Mouse (Mus musculus) embryonic facial prominence, embryonic 10.5 days (tissue): ENCODE measurements around the gene Itprid2. TPM values are rescaled to one million over a fixed set of nuclear protein-coding genes. Genes with fewer than 3 reads are reported as not detected.

Source experiments
- DNase-seq: peaks from one replicate; pipeline ENCODE4 v3.0.0-alpha.2; 2017; ENCODE audit warnings: low spot score
- H3K27ac ChIP-seq: fragments of 300-500 bp; sonication (generic); replicated peaks from 2 replicates; pipeline ENCODE4 v1.5.1; 2016; ENCODE audit warnings: mild to moderate bottlenecking
- H3K27me3 ChIP-seq: fragments of 300-500 bp; sonication (generic); replicated peaks from 2 replicates; pipeline ENCODE4 v1.6.1; 2016; ENCODE audit warnings: low read depth, mild to moderate bottlenecking; ENCODE audit not compliant: poor library complexity, severe bottlenecking
- H3K36me3 ChIP-seq: fragments of 300-500 bp; sonication (generic); replicated peaks from 2 replicates; pipeline ENCODE4 v1.6.1; 2016; ENCODE audit warnings: mild to moderate bottlenecking, moderate library complexity
- H3K4me1 ChIP-seq: fragments of 300-500 bp; sonication (generic); 2 replicates; pipeline ENCODE4 v1.6.1; 2016
- H3K4me3 ChIP-seq: fragments of 300-500 bp; sonication (generic); 2 replicates; pipeline ENCODE4 v1.5.1; 2016; ENCODE audit warnings: mild to moderate bottlenecking, moderate library complexity
- H3K9me3 ChIP-seq: fragments of 300-500 bp; sonication (generic); 2 replicates; pipeline ENCODE4 v1.6.1; 2016; ENCODE audit warnings: mild to moderate bottlenecking
- WGBS: fragments of 180-500 bp; shearing (Covaris S2); methylation state at CpG from one replicate; pipeline ENCODE4 v1.1.7; 2016; 5-methylcytosine and 5-hydroxymethylcytosine counted together
- polyA plus RNA-seq: library from polyadenylated mRNA; unstranded; fragments of >200 nt; fragmentation: Nextera tagmentation; extraction: Ambion mirVana; gene quantifications from 2 replicates; pipeline ENCODE4 v1.2.1, GENCODE M21; 2016

The Itprid2 gene
- polyA plus RNA-seq, 1 experiment from 2014 or later = 6.6 TPM

DNA sequence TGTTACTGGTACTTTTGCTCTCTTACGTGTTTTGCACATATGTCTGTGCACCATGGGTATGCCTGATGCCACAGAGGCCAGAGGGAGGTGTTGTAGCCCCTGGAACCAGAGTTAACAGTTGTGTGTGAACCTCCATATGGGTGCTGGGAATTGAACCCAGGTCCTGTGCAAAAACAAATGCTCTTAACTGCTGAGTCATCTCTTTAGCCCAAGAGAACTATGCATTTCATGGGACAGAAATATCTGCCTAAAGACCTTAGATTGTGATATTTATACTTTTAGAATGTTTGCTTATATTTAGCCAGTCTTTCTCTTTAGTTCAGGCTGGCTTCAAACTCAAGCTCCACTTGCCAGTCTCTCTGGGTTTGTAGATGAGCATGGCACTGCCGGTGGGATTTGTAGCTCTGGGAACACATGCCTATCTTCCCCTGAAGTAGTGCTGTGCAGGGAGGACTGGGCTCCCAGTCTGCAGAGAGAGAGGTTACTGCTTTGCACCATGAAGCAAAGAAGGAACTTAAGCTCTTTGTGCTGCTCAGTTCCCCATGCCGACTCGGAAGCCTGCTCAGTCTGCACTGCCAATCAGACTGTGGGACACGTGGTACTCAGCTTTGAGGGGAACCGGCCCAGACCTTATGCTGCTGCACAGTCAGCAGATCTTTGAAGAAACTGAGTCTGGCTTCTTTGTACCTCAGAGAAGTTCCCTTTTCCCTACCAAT, 18.1 kb downstream of the Itprid2 start:
- H3K36me3 ChIP-seq = peaks cover 32% of the 10 kb centered on the region
- no peaks in the 10 kb centered on the region for H3K27me3 ChIP-seq
- no peaks in the 10 kb centered on the region for H3K9me3 ChIP-seq
- WGBS = 79% methylated on average over 6 of the region's 6 CpGs
- H3K4me1 ChIP-seq = no peaks in the 10 kb centered on the region
- H3K4me3 ChIP-seq = no peak overlapping the region
- H3K27ac ChIP-seq = no peak overlapping the region
- DNase-seq = no peak

DNA sequence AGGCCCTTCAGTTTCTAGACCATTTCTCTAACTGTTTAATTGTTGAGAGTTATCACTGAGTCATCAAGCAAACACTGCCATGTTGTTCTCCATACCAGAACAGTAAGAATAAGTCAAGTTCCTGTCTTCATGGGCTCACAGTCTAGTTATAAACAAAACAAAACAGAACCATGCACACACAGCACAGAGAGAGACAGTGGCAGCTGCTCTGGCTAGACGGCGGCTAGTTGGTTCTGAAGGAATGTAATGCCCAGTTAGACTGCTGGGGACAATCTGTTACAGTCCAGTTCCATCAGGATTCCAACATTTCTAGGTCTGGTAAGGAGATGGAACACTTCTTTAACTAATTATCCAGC, 18.6 kb downstream of the Itprid2 start:
- Histone ChIP-seq H3K36me3 (peaks cover 38% of the 10 kb centered on the region), H3K4me3 (no peak overlapping the region), H3K27ac (no peak overlapping the region), H3K4me1 (no peaks in the 10 kb centered on the region), H3K27me3 (no peaks in the 10 kb centered on the region), H3K9me3 (no peaks in the 10 kb centered on the region)
- no peak for DNase-seq
- 82% methylated on average over 2 of the region's 2 CpGs for WGBS

DNA sequence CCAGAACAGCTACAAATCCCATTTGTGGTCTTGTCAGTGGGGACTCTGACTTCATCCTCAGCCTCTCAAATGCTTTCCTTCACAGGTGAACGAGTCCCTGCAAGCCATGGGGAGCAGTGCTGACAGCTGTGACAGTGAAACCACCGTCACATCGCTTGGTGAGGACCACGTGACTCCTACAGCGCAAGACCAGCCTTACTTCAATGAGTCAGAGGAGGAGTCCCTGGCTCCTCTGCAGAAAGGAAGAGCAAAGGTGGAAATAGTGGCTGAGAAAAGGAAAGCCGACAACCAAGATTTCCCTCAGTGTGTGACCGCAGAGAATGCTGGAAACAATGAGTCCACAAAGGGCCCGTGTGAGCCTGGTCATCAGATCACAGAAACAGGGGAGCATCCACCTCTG, 21.9 kb downstream of the Itprid2 start:
- H3K4me3 ChIP-seq = no peak overlapping the region
- H3K36me3 ChIP-seq = peaks cover 53% of the 10 kb centered on the region
- H3K4me1 ChIP-seq = no peaks in the 10 kb centered on the region
- no peak for DNase-seq
- no peaks in the 10 kb centered on the region for H3K27me3 ChIP-seq
- H3K9me3 ChIP-seq = no peaks in the 10 kb centered on the region
- H3K27ac ChIP-seq = no peak overlapping the region
- 88% methylated on average over 8 of the region's 8 CpGs for WGBS

DNA sequence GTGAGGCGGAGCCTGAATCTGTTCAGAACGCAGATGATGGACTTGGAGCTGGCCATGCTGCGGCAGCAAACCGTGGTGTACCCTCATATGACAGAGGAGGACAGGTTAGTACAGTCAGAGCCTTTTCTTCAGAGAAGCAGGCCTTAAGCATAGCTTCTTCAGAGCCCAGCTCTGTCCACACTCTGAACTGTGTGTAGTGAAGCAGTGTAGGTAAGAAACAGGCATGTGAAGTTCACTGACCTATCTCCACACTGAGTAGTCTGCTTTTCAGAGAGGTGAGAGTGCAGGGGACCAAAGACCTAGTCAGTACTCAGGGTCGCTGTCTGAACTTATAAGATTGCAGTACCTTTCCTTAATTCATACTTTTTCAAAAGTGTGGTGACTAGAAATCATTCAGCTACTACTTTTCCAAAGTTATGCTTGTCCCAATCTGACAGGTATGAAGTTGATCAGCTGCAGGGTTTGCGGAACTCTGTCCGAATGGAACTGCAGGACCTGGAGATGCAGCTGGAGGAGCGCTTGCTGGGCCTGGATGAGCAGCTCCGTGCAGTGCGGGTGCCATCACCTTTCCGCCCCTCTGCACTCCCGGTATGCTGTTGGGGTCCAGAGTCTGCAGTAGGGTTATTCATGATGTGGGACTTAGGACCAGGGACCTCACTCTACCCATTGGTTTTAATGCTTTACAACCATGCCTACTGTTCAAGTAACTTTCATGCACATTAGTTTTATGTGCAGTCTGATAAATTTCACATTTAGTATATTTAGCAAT, 25.4 kb downstream of the Itprid2 start:
- H3K4me3 ChIP-seq = no peak overlapping the region
- no peak for DNase-seq
- peaks cover 59% of the 10 kb centered on the region for H3K36me3 ChIP-seq
- H3K27me3 ChIP-seq = no peaks in the 10 kb centered on the region
- H3K4me1 ChIP-seq = peaks cover 6% of the 10 kb centered on the region; the same call in 1 of the 2 replicates
- 84% methylated on average over 12 of the region's 12 CpGs for WGBS
- no peak overlapping the region for H3K27ac ChIP-seq
- H3K9me3 ChIP-seq = no peaks in the 10 kb centered on the region

DNA sequence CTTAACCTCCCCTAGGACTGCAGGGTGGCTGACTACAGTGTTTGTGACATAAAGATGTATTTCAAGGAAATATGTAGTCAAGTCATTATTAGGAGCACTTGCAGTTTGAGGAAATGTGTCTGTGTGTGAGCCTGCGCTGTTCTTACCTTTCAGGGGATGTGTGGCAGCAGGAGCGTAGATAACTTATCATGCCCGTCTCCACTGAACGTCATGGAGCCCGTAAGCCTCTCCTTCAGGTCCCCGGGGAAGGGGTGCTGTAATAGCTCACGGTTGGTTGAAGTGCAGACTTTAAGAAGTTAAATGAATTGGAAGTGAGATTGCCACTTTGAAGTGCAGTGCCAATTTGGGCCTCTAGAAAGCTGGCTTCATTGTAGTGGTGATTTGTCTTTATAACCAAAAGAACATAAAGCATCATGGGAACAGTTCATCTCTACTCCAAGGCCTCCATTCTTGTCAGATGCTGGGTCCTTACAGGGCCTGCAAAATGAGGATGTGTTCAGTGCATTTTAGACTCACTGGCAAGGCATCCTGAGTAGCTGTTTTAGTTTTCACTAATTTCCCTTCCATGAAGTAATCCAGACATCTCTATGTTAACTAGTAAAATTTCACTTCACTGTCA, 26.4 kb downstream of the Itprid2 start:
- H3K4me3 ChIP-seq = no peak overlapping the region
- 78% methylated on average over 7 of the region's 7 CpGs for WGBS
- H3K9me3 ChIP-seq = no peaks in the 10 kb centered on the region
- H3K36me3 ChIP-seq = peaks cover 61% of the 10 kb centered on the region
- DNase-seq = no peak
- no peak overlapping the region for H3K27ac ChIP-seq
- peaks cover 6% of the 10 kb centered on the region; the same call in 1 of the 2 replicates for H3K4me1 ChIP-seq
- H3K27me3 ChIP-seq = no peaks in the 10 kb centered on the region

DNA sequence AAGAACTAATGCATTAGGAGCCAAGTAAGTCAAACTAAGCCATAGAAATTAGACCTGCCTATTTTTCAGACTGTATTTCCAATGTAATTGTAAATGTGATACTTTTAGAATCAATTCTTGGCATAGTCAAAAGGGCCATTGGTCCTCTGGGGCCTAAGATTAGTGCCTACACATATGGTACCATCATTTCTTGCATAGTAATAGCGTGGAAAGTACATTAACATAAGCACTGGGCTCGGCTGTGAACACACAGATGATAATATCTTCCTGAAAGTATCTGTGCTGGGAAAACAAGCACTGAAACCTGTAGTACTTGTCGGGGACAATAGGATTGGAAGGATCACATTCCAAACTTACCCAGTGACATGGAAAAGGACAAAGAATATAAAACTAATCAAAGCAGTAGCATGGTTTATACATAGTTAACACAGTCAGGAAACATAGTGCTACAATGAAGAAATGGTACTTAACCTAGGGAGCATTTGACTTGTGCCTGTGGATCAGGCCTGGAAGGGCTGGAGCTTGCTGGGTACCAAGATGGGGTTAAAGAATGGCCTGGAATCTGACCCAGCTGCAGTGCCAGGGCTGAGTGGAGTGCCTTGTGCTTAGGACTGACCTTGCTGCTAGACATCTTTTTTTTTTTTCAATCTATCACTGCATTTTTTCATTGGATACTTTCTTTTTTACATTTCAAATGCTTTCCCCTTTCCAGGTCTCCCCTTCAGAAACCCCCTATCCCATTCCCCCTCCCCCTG, 29.6 kb downstream of the Itprid2 start:
- Histone ChIP-seq H3K9me3 (no peaks in the 10 kb centered on the region), H3K27ac (no peak overlapping the region), H3K27me3 (no peaks in the 10 kb centered on the region), H3K4me1 (peaks cover 18% of the 10 kb centered on the region), H3K36me3 (peaks cover 33% of the 10 kb centered on the region), H3K4me3 (no peak overlapping the region)
- DNase-seq = no peak
- WGBS = 76% methylated on average over 3 of the region's 3 CpGs

DNA sequence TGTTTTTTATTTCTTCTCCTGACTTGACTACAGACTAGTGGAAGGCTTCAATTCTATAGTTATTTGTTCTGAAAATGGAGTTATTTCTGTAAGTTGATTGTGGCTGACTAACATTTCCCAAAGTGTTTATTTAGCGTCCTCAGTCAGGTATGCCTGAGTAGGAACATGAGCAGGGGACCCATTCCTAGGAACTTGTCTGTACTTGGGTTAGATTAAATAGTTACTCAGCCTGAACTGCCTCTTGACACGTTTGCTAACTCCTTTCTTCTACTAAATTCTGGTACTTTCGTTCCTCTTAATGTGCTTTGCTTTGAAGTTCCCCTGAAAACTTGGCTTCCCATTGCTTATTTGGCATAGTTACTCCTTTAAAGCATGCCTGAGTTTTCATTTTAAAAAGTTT, 30.3 kb downstream of the Itprid2 start:
- H3K36me3 ChIP-seq = peaks cover 27% of the 10 kb centered on the region
- no peak for DNase-seq
- no peaks in the 10 kb centered on the region for H3K9me3 ChIP-seq
- 72% methylated on average over 3 of the region's 3 CpGs for WGBS
- H3K27me3 ChIP-seq = no peaks in the 10 kb centered on the region
- no peak overlapping the region for H3K27ac ChIP-seq
- H3K4me3 ChIP-seq = no peak overlapping the region
- H3K4me1 ChIP-seq = peaks cover 21% of the 10 kb centered on the region

- 89% methylated on average over 3 of the region's 3 CpGs for WGBS
- Histone ChIP-seq H3K4me3 (no peak overlapping the region), H3K4me1 (no peaks in the 10 kb centered on the region), H3K36me3 (peaks cover 8% of the 10 kb centered on the region; the same call in 1 of the 2 replicates), H3K27me3 (no peaks in the 10 kb centered on the region), H3K9me3 (no peaks in the 10 kb centered on the region), H3K27ac (no peak overlapping the region)
- no peak for DNase-seq
These were observed 40.1 kb downstream of the Itprid2 start for GRCm38 (mm10) chr2:79675266-79675665.

GRCm38 (mm10) chr2:79677663-79678257, 42.6 kb downstream of the Itprid2 start:
- no peak for DNase-seq
- H3K27ac ChIP-seq = no peak overlapping the region
- no peaks in the 10 kb centered on the region for H3K4me1 ChIP-seq
- WGBS = 86% methylated on average over 1 of the region's 1 CpGs
- no peaks in the 10 kb centered on the region for H3K9me3 ChIP-seq
- H3K36me3 ChIP-seq = no peaks in the 10 kb centered on the region
- no peak overlapping the region for H3K4me3 ChIP-seq
- H3K27me3 ChIP-seq = no peaks in the 10 kb centered on the region

DNA sequence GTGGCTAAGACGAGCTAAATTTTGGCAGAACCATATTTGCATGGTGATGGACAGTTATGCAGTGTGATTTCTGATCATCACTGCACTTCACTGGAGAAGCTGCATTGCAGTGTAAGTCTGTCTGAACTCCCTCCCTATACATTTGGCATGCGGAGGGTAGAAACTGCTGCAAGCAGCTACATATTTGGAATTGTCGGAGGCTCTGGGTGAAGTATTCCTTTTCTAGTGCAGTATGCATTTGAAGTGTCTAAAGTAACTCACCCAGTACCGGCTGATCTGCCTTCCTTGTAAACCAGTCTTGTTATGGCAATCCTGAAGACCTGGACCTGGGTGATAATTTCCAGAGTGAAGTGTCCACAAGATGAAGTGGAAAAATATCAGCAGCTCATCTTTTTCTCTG, 46.5 kb downstream of the Itprid2 start:
- H3K27me3 ChIP-seq = no peaks in the 10 kb centered on the region
- H3K9me3 ChIP-seq = no peaks in the 10 kb centered on the region
- DNase-seq = no peak
- H3K27ac ChIP-seq = no peak overlapping the region
- H3K4me3 ChIP-seq = no peak overlapping the region
- H3K4me1 ChIP-seq = no peaks in the 10 kb centered on the region
- 86% methylated on average over 4 of the region's 4 CpGs for WGBS
- no peaks in the 10 kb centered on the region for H3K36me3 ChIP-seq

DNA sequence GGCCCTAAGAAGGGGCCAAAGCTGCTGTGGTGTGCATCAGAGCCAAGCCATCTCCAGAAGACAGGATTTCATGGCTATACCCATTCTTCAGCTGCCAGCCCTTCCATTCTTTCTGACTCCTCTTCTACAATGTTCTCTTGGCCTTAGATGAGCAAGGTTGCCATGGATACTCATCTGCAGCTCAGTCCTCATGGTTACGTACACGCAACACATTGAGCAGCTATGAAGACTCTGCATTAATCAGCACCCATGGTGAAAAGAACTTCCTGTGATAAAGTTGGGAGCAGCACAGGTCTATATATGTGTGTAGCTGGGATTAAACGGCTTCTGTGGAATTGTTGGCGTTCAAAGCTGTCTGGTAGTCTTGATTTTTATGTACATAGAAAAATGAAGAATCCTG, 48.1 kb downstream of the Itprid2 start:
- no peaks in the 10 kb centered on the region for H3K9me3 ChIP-seq
- H3K36me3 ChIP-seq = no peaks in the 10 kb centered on the region
- WGBS = 93% methylated on average over 4 of the region's 4 CpGs
- no peaks in the 10 kb centered on the region for H3K27me3 ChIP-seq
- no peaks in the 10 kb centered on the region for H3K4me1 ChIP-seq
- no peak overlapping the region for H3K4me3 ChIP-seq
- H3K27ac ChIP-seq = no peak overlapping the region
- DNase-seq = no peak

DNA sequence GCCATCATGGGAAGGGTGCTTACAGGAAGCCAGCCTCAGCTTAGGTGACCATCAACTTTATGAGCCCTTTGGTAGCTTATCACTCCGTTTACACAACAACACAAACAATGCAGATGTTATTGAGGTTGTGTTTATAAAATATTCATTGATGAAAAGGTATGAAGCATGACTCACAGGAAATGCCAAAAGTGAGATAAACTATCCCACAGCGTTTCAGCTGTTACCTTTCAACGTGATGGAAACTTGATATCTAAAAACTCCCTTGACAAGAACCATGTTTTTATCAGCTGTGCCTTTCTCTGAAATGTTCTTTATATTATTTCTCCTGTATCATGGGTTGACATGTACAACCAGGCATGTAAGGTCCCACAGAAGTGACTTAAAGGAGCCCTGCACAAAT, 55.7 kb downstream of the Itprid2 start:
- Histone ChIP-seq H3K9me3 (no peaks in the 10 kb centered on the region), H3K4me3 (no peak overlapping the region), H3K27me3 (no peaks in the 10 kb centered on the region), H3K27ac (no peak overlapping the region), H3K36me3 (no peaks in the 10 kb centered on the region), H3K4me1 (no peaks in the 10 kb centered on the region; the same call in 1 of the 2 replicates)
- 71% methylated on average over 3 of the region's 3 CpGs for WGBS
- DNase-seq = no peak
